Mouse (Mus musculus) heart, adult 9 months (tissue): ENCODE data around the gene A730046J19Rik.

ENCODE experiments used
- DNase-seq, 2 experiments: peaks; one replicate each; pipeline ENCODE4 v3.0.0; 2022; ENCODE audit warnings: low spot score in 2 of 2

Gene A730046J19Rik

DNA sequence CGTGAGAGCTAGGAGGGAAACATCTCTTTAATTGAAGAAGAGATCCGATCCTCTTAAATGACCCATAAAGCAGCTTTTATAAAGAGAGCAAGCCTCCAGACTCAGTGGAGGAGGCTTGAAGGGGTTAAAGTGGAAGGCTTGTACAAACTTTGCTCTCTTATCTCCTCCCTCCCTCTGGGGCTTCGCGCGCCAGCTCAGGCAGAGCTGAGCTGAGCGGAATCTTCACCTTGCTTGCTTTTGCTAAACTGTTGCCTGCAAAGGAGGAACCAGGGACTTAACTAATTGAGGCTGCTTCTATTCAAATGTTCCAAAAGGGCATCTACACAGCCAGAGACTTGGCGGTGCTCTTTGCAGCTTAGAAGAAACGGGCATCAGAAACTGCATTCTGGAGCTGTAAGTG, at the start of gene A730046J19Rik:
Gene A730046J19Rik, plus strand, starts transcription at position 173 of the 400 bp plus-strand sequence.
- DNase-seq: no peak

DNA sequence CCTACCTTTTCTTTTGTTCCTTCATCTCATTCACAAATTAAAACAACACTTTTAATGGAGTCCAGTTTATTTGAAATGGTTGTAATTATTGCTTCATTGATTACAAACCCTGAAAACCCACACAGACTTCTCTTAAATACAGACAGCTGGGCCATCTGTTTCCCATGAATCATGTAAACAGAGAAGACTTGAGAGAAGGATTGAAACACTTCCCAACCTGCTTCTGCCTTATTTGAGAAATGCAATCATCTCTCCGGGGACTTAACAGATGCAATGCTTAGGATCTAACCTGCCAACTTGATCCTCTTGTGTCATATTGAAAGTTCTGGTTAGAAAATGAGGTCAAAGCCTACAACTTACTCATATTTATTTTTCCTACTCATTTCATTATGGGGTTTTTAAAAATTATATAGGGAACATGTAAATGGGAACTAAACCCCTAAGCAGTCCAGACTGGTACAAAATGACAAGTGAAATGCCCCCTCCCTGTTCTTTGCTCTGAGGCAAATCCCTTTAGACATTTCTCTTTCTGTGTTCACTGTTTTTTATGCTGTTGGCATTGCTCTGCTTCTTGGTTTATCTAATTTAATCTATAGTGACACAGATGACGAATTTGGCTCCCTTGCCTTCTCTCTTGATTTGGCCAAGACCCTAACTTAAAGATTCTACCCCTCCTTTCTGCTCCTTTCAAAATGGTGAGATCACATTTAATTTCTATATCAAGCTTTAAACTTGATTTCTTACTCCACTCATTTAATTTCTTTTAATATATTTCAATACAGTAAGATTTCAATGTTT, 48.7 kb upstream of the A730046J19Rik start:
- DNase-seq: no peak

DNA sequence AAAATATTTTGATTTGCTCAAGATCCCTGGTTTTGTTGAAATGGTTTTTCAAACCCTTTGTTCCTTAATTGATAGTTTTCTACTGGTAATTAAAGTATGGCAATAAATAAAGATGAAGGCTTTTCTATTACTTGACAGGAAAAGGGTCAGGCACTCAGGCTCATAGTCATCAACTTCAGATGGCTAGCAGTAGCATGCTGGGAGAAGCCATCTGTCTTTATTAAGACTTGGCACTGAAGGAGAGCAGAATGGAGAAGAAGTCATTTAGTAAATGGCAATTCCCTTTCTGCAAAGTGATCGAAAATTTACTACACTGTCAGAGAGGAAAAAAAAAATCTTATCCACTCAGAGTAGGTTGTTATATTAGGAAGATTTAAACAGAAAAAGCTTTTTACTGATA, 17.2 kb upstream of the A730046J19Rik start:
- DNase-seq: no peak

DNA sequence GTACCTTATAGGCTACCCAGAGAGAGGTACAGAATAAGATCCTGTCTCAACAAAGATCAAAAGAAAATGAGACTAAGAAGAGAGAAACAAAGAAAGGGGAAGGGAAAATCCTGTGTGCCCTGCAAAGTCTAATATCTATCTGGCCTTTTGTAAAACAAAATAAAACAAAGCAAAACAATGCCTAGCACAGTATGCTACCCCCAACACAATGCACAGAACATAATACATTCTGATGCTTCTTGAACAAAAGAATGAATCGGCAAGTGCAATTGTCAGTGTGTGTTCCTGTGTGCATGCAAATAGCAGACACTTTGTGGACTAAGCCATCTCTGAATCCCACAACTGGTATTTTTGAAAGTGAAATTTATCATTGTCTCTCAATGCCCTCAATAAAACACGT, 3.5 kb upstream of the A730046J19Rik start:
- no peak for DNase-seq

DNA sequence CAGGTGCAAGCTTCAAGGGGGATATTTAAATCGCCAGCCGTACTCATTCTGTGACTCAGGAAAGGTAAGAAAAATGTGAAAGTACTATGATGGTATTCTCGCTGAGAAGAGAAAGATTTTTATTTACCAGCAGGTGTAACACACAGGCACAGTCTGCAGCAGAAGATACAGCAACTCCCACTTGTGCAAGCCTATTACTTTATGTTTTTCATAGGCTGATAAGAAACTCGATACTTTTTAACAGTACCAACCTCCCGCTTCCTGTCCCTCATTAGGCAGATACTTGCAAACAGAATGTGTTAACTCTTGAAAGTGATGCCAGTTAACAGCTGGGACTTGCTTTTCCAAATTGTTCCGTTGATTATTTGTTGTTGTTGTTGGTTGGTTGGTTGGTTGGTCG, 616 bp downstream of the A730046J19Rik start:
- no peak for DNase-seq

DNA sequence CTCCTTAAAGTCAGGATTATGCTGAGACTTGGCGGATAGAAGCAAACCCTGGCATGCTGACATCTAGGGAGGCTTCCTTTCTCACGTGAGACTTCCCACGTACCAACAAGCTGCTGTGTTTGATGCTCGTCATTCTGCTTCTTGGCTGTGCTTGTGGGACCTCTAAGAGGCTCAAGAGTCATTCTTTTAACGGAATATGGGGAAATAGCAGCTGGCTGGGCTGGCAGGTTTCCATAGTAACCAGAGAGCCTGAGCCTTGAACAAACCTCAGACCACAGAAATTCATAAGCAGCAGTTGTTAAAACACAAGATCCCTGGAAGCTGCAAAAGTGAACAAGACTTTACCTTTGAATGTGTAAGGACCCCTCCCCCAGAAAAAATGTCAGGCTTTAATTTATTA, 9.4 kb downstream of the A730046J19Rik start:
- no peak for DNase-seq
